ENCODE assay signal across 15 mouse cellular contexts in the genomic region with DNA sequence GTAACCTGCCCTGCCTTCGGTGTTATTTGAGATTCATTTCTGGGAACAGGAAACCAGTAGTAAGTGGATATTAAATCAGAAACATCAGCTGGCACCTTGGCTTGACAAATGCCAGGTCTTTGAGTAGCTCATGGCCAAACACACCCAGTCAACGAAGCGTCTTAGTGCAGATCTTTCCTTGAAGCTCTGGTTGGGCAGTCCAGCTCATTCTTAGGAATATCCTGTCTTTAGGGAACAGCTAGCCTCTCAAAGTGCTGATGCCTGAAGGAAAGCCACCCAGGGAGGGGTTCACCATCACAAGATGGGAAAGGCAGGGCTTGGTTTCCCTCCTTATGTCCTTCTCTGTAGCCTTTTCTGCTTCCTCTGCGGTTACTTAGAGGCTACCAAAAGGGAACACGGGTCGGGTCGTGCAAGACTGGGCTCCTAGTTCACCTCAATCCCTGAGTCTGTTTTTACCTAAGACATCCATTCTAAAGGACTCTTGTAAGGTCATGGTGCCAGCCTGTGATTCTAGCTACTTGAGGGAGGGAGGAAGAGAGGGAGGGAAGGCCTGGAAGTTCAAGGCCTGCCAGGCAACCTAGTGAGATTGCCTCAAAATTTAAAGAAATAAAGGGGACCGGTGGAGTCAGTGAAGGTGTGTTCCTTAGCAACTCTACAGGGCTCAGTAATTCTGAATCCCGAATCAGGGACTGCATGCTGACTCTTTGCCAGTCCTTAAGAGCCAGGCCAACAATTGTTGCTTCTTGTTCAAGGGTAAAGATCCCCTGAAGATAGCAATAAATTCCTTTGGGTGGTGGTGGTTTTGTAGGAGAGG. TPM values are rescaled to one million over a fixed set of nuclear protein-coding genes. Genes with fewer than 3 reads are reported as not detected.
DNase-seq lines count a peak whose midpoint lies in the region; TF ChIP-seq lines count a peak whose summit lies in the region.
"Had no signal": no experiment of that assay in that cellular context is flagged by ENCODE, and none has a peak within 500 bp of the region (broad histone marks: within the 10 kb centered on the region; RNA-seq: fewer than 3 reads in every experiment).

No protein-coding gene starts in this region.

- DNase-seq in adrenal gland, postnatal 14 days: peak; percentile 7
- DNase-seq in adrenal gland, postnatal 25 days: no peak
- no peak for DNase-seq in layer of hippocampus, adult 2 months (ENCODE audit: low spot score in 2 of 2)
- no peak for DNase-seq in layer of hippocampus, adult 8-10 months (ENCODE audit: low spot score in 2 of 2)
- DNase-seq in retina, postnatal 1 day: peak; percentile 0
- no peak for DNase-seq in retina, embryonic 14.5 days (ENCODE audit: low spot score)
- DNase-seq in testis, postnatal 10 days (ENCODE audit: low spot score): peak; percentile 38
- no peak for DNase-seq in frontal cortex, postnatal 14 days (ENCODE audit: low spot score in 2 of 2)
- DNase-seq: cerebellum, adult 2 months; heart, postnatal 14 days; kidney, postnatal 25 days; lung, adult 18-20 months; thymus, adult 2 months had no signal

- no peak overlapping the region for H3K4me3 ChIP-seq in layer of hippocampus, adult 2 months
- H3K4me3 ChIP-seq: embryonic facial prominence, embryonic 12.5 days; neural tube, embryonic 12.5 days had no signal

- peak overlapping the region; percentile 43; the same call in 1 of the 2 replicates for H3K27ac ChIP-seq in layer of hippocampus, adult 2 months
- H3K27ac ChIP-seq: embryonic facial prominence, embryonic 12.5 days; neural tube, embryonic 12.5 days had no signal

- no peak for TF ChIP-seq CTCF in layer of hippocampus, adult 2 months (conservative IDR thresholded peaks at IDR 0.05)

RNA-seq across cellular contexts. Expression of a gene that starts 13.8 kb away (rescaled TPM):
- total RNA-seq in adrenal gland, postnatal 14 days (2021): 337 and 408 TPM in 2 replicates
- 749 and 764 TPM in 2 replicates for total RNA-seq in adrenal gland, postnatal 25 days (2021)
- total RNA-seq in layer of hippocampus, adult 2 months (2021): 100 to 1,000 TPM; 597 to 622 TPM
- 100 to 1,000 TPM; 662 to 773 (median 703) TPM for total RNA-seq in layer of hippocampus, adult 8-10 months (2022)

RNA-seq across cellular contexts. Expression of a gene that starts 25.6 kb away (rescaled TPM):
- 2.2 and 2.9 TPM in 2 replicates for total RNA-seq in adrenal gland, postnatal 14 days (2021)
- total RNA-seq in adrenal gland, postnatal 25 days (2021): 5.5 and 6.4 TPM in 2 replicates
- total RNA-seq in layer of hippocampus, adult 2 months (2021): 1 to 10 TPM; 2.3 to 2.5 TPM
- total RNA-seq in layer of hippocampus, adult 8-10 months (2022): 1 to 10 TPM; 2.3 to 3.0 (median 2.7) TPM

Comparison
In these comparisons a context has a peak if more than half of its experiments do, and no peak if none do; other contexts are left out.
1. DNase-seq: peak in adrenal gland, postnatal 14 days (single experiment), retina, postnatal 1 day (single experiment) and testis, postnatal 10 days (single experiment); none in adrenal gland, postnatal 25 days (single experiment), layer of hippocampus, adult 2 months (0 of 2), layer of hippocampus, adult 8-10 months (0 of 2), retina, embryonic 14.5 days (single experiment) and frontal cortex, postnatal 14 days (0 of 2).